Mouse (Mus musculus) midbrain, embryonic 14.5 days (tissue): ENCODE results near the gene Hccs. TPM values are rescaled to one million over a fixed set of nuclear protein-coding genes. Genes with fewer than 3 reads are reported as not detected.
A peak's percentile ranks its signal among the peaks of the same experiment; 100 is the strongest.
"Not testable (repeated sequence)": the region's sequence is repeated elsewhere in the genome, so short reads cannot be mapped to it uniquely, and the experiment has no call there.

Experiments used
- ATAC-seq: fragments of 200-750 bp; cut with Nextera tagmentation; 2 replicates; pipeline ENCODE4 v1.8.0; 2017; ENCODE audit warnings: moderate number of reproducible peaks, moderate library complexity; ENCODE audit not compliant: low FRiP score, low TSS enrichment
- DNase-seq: peaks from one replicate; pipeline ENCODE4 v3.0.0-alpha.2; 2015
- H3K27ac ChIP-seq: fragments of 300-500 bp; sonication (generic); replicated peaks from 2 replicates; pipeline ENCODE4 v1.5.1; 2014; ENCODE audit warnings: mild to moderate bottlenecking, low read depth, low read length, moderate library complexity
- H3K27me3 ChIP-seq: fragments of 300-500 bp; sonication (generic); 2 replicates; pipeline ENCODE4 v1.6.1; 2014; ENCODE audit warnings: low read length, control low read depth, mixed read lengths; ENCODE audit not compliant: control insufficient read depth, insufficient read depth
- H3K36me3 ChIP-seq: fragments of 300-500 bp; sonication (generic); 2 replicates; pipeline ENCODE4 v1.6.1; 2014; ENCODE audit warnings: low read length, control low read depth; ENCODE audit not compliant: control insufficient read depth, insufficient read depth
- H3K4me1 ChIP-seq: fragments of 300-500 bp; sonication (generic); 2 replicates; pipeline ENCODE4 v1.6.1; 2014; ENCODE audit warnings: mild to moderate bottlenecking, antibody characterized with exemption, low read length, control low read depth; ENCODE audit not compliant: control insufficient read depth, insufficient read depth
- H3K4me2 ChIP-seq: fragments of 300-500 bp; sonication (generic); 2 replicates; pipeline ENCODE4 v1.6.1; 2014; ENCODE audit warnings: mild to moderate bottlenecking, low read length, moderate library complexity
- H3K4me3 ChIP-seq: fragments of 300-500 bp; sonication (generic); replicated peaks from 2 replicates; pipeline ENCODE4 v1.5.1; 2014; ENCODE audit warnings: low read depth, low read length
- H3K9ac ChIP-seq: fragments of 300-500 bp; sonication (generic); replicated peaks from 2 replicates; pipeline ENCODE4 v1.6.1; 2014; ENCODE audit warnings: mild to moderate bottlenecking, low read length, moderate library complexity
- H3K9me3 ChIP-seq: fragments of 300-500 bp; sonication (generic); 2 replicates; pipeline ENCODE4 v1.6.1; 2016; ENCODE audit warnings: low read length, control low read depth, mixed read lengths; ENCODE audit not compliant: control insufficient read depth
- WGBS: fragments of 180-500 bp; shearing (Covaris S2); extraction: QIAGEN DNeasy Blood & Tissue Kit; methylation state at CpG from one replicate; pipeline ENCODE4 v1.1.7; 2014; 5-methylcytosine and 5-hydroxymethylcytosine counted together
- polyA plus RNA-seq: library from polyadenylated mRNA; unstranded; fragments of >200 nt; fragmentation: Nextera tagmentation; extraction: Ambion mirVana; gene quantifications from 2 replicates; pipeline ENCODE4 v1.2.1, GENCODE M21; 2014

Gene Hccs
- 37.6 and 44.7 TPM in 2 replicates for polyA plus RNA-seq

DNA sequence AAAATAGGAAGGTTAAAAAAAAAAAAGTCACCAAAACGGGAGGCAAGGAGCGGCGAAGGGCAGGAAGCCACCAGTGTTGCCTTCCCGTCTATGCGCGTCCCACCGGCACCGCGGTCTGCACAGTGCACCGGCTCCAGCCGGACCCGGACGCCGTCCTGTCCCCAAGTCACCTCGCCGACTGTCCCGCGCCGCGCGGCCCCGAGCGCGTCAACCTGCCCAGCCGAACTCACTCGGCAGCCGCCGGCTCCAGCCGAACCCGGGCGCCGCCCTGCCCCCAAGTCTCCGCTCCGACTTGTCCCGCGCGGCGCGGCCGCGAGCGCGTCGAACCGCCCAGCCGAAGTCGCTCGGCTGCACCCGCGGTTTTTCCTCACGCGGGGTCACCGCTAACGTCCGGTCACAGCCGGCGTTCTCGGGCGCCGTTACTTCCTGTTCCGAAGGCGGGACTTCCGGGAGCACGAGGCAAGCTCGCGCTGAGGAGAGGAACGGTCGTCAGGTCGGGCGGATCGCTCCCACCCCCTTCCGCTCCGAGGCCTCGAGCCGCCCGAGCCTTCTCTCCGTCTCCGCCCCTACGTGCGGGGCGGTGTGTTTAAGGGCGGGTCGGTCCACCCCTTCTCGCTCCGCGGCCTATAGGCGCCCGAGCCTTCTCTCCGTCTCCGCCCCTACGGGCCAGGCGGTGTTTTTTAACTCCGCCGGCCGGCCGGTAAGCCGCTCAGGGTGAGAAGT is at the start of gene Hccs:
TSS of gene Hccs (minus strand) at position 428 of the 723 bp plus-strand sequence.
- Histone ChIP-seq H3K4me3 (peak within 1 kb of the TSS; percentile 51), H3K36me3 (peaks cover 2% of the 10 kb centered on the region; the same call in 1 of the 2 replicates), H3K9ac (peak within 1 kb of the TSS; percentile 69), H3K4me2 (peak within 1 kb of the TSS; percentile 56), H3K27me3 (no peaks in the 10 kb centered on the region), H3K27ac (peak within 1 kb of the TSS; percentile 75), H3K9me3 (no peaks in the 10 kb centered on the region), H3K4me1 (peaks cover 5% of the 10 kb centered on the region; the same call in 1 of the 2 replicates)
- 20% methylated on average over 87 of the region's 97 CpGs for WGBS
- peak; percentile 99 for ATAC-seq
- peak; percentile 91 for DNase-seq

DNA sequence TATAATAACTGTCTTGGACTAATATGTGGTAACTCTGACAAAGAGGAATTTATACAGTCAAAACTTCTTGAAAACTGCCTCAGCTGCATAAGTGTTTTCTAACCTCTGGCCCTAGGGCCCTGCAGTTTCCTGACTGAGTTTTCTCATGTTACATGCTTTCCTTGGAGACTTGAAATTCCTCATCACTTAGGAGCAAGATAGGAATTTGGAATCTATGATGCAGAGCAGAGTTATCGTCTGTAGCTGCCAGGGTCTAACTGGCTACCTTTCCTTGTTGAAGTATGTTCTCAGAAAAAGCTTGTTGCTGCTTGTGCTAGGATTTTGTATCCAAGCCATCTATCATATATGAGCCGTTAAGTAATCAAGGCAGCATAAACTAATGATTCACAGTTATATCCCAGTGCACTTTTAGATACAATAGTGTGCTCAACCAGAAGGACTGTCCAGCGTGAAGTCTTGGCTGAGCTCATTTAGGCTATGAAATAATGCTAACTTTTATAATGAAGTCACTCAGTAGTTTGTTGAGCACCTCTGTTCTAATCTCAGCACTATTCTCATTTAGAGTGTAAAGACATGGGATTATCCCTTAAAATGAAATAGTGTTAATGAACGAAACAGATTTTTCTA is 37.1 kb upstream of the Hccs start:
- H3K27ac ChIP-seq: no peak overlapping the region
- H3K4me2 ChIP-seq: no peak overlapping the region
- H3K9ac ChIP-seq: no peak overlapping the region
- no peaks in the 10 kb centered on the region for H3K36me3 ChIP-seq
- no peaks in the 10 kb centered on the region for H3K4me1 ChIP-seq
- no peaks in the 10 kb centered on the region for H3K9me3 ChIP-seq
- ATAC-seq: no peak
- H3K27me3 ChIP-seq: no peaks in the 10 kb centered on the region
- H3K4me3 ChIP-seq: no peak overlapping the region
- 79% methylated on average over 4 of the region's 4 CpGs for WGBS
- DNase-seq: no peak

DNA sequence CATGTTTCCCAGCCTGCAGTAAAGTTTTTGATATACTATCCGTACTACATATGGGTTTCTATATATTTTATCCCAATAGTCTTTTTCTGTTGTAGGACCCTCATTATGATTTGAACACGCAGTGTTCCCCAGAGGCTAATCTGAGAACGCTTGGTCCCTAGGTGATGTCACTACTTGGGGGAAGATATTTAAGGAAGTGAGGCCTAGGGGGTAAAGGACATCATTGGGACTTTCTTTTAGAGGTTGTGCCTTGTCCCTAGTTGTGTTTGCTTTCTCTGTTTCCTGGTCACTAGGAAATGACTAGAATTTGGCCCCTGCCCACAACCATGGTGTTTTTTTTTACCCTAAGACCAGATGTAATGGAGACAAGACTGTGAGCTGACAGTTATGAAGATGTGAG is 18.0 kb upstream of the Hccs start:
- Histone ChIP-seq H3K4me2 (no peak overlapping the region), H3K27me3 (no peaks in the 10 kb centered on the region), H3K36me3 (no peaks in the 10 kb centered on the region), H3K27ac (no peak overlapping the region), H3K4me3 (no peak overlapping the region), H3K9ac (no peak overlapping the region), H3K9me3 (no peaks in the 10 kb centered on the region), H3K4me1 (no peaks in the 10 kb centered on the region)
- ATAC-seq (no peak), DNase-seq (no peak)
- 82% methylated on average over 3 of the region's 3 CpGs for WGBS

GRCm38 (mm10) chrX:169337559-169337958 is 17.4 kb upstream of the Hccs start:
- Histone ChIP-seq H3K9ac (no peak overlapping the region), H3K27me3 (no peaks in the 10 kb centered on the region), H3K4me3 (no peak overlapping the region), H3K4me1 (no peaks in the 10 kb centered on the region), H3K4me2 (no peak overlapping the region), H3K36me3 (no peaks in the 10 kb centered on the region), H3K9me3 (no peaks in the 10 kb centered on the region), H3K27ac (no peak overlapping the region)
- ATAC-seq (no peak), DNase-seq (no peak)

- peak; percentile 74 for DNase-seq
- Histone ChIP-seq H3K27ac (no peak overlapping the region), H3K9ac (no peak overlapping the region), H3K4me1 (no peaks in the 10 kb centered on the region), H3K4me3 (no peak overlapping the region), H3K36me3 (no peaks in the 10 kb centered on the region), H3K27me3 (no peaks in the 10 kb centered on the region), H3K4me2 (no peak overlapping the region), H3K9me3 (no peaks in the 10 kb centered on the region)
- 41% methylated on average over 3 of the region's 3 CpGs for WGBS
- ATAC-seq: no peak
Measured at GRCm38 (mm10) chrX:169332264-169332663, 12.1 kb upstream of the Hccs start.

GRCm38 (mm10) chrX:169325929-169326595 is 5.9 kb upstream of the Hccs start:
- H3K27ac ChIP-seq: no peak overlapping the region
- ATAC-seq (no peak), DNase-seq (no peak)
- 86% methylated on average over 3 of the region's 3 CpGs for WGBS
- H3K4me3 ChIP-seq: no peak overlapping the region
- no peak overlapping the region for H3K4me2 ChIP-seq
- no peaks in the 10 kb centered on the region for H3K4me1 ChIP-seq
- no peaks in the 10 kb centered on the region for H3K36me3 ChIP-seq
- no peak overlapping the region for H3K9ac ChIP-seq
- H3K27me3 ChIP-seq: no peaks in the 10 kb centered on the region
- H3K9me3 ChIP-seq: no peaks in the 10 kb centered on the region

GRCm38 (mm10) chrX:169320668-169321005 is 465 bp upstream of the Hccs start:
- H3K9ac ChIP-seq: peak overlapping the region; percentile 69; the same call in 1 of the 2 replicates
- H3K36me3 ChIP-seq, H3K4me1 ChIP-seq, H3K27me3 ChIP-seq, H3K9me3 ChIP-seq, DNase-seq: not testable (repeated sequence)
- peak; percentile 18; the same call in 1 of the 2 replicates for ATAC-seq
- H3K4me3 ChIP-seq: peak overlapping the region; percentile 51
- WGBS: 36% methylated on average over 15 of the region's 15 CpGs
- peak overlapping the region; percentile 75; the same call in 1 of the 2 replicates for H3K27ac ChIP-seq
- H3K4me2 ChIP-seq: peak overlapping the region; percentile 42

GRCm38 (mm10) chrX:169319066-169319760 is 959 bp downstream of the Hccs start:
- ATAC-seq (no peak), DNase-seq (no peak)
- Histone ChIP-seq H3K27ac (no peak overlapping the region), H3K4me3 (peak overlapping the region; percentile 51), H3K36me3 (peaks cover 8% of the 10 kb centered on the region; the same call in 1 of the 2 replicates), H3K9me3 (no peaks in the 10 kb centered on the region), H3K4me2 (peak overlapping the region; percentile 56), H3K4me1 (peaks cover 5% of the 10 kb centered on the region; the same call in 1 of the 2 replicates), H3K9ac (peak overlapping the region; percentile 69; the same call in 1 of the 2 replicates), H3K27me3 (no peaks in the 10 kb centered on the region)
- WGBS: 61% methylated on average over 12 of the region's 12 CpGs
